Mouse (Mus musculus): ENCODE measurements around the gene Ankrd34a.

DNA sequence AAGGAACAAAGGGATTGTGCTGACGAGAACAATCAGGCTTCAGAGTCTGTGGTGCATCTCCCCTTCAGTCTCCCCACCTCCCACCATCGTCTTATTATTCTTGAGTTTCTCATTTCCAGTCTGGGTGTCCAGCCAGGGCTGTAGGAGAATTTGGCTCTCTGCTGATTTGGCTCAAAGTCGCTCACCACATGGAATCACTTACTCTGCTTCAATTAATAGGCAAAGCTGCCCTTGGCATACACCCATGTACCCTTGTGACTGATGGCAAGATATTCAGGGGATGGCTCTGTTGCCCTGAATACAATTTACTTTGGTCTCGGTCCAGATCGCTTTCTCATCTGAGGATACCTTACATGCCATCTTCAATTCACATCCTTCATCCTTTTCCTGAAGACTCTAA lies 6.9 kb downstream of the Ankrd34a start:
- TF ChIP-seq CTCF (IDR thresholded peaks at IDR 0.05; ENCODE audit: control insufficient read depth, insufficient read depth, insufficient read length) (no peak), MAX (IDR thresholded peaks at IDR 0.05) (no peak), CEBPB (IDR thresholded peaks at IDR 0.05; ENCODE audit: low read depth) (no peak), MYOD1 (IDR thresholded peaks at IDR 0.05; ENCODE audit: control insufficient read depth, insufficient read length, low read depth) (no peak)

Data from C2C12 (cell line).